Mouse (Mus musculus): ENCODE results near the gene Shf. TPM values are rescaled to one million over a fixed set of nuclear protein-coding genes. Genes with fewer than 3 reads are reported as not detected.
"Not testable (repeated sequence)": the region's sequence is repeated elsewhere in the genome, so short reads cannot be mapped to it uniquely, and the experiment has no call there.

Gene Shf
- polyA plus RNA-seq, 1 experiment from 2014 or later: 17.5 TPM

DNA sequence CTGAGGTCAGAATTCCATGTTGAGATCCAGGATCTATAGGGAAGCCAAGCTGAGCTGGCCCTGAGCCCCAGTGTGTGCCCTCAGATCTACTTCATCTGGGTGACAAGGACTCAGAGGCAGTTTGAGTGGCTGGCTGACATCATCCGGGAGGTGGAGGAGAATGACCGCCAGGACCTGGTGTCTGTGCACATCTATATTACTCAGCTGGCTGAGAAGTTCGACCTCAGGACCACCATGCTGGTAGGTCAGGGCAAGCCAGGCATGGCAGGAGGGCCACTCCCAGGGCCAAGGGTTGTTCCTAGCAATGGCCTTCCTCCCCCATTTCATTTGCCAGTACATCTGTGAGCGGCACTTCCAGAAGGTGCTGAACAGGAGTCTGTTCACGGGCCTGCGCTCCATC lies 22.8 kb downstream of the Shf start:
- H3K4me1 ChIP-seq (ENCODE audit: control insufficient read depth, insufficient read depth, low read length): peaks cover 16% of the 10 kb centered on the region
- not testable (repeated sequence) for H3K4me3 ChIP-seq (ENCODE audit: low read depth, low read length); H3K27me3 ChIP-seq (ENCODE audit: control insufficient read depth, insufficient read depth, low read length); H3K36me3 ChIP-seq (ENCODE audit: control insufficient read depth, insufficient read depth, low read length); H3K9ac ChIP-seq (replicated peaks; ENCODE audit: low read depth, low read length); ATAC-seq (ENCODE audit: low read depth); H3K4me2 ChIP-seq (ENCODE audit: low read depth, low read length); H3K27ac ChIP-seq (ENCODE audit: low read depth, low read length); H3K9me3 ChIP-seq (ENCODE audit: control insufficient read depth, low read length)
- 87% methylated on average over 6 of the region's 6 CpGs for WGBS

DNA sequence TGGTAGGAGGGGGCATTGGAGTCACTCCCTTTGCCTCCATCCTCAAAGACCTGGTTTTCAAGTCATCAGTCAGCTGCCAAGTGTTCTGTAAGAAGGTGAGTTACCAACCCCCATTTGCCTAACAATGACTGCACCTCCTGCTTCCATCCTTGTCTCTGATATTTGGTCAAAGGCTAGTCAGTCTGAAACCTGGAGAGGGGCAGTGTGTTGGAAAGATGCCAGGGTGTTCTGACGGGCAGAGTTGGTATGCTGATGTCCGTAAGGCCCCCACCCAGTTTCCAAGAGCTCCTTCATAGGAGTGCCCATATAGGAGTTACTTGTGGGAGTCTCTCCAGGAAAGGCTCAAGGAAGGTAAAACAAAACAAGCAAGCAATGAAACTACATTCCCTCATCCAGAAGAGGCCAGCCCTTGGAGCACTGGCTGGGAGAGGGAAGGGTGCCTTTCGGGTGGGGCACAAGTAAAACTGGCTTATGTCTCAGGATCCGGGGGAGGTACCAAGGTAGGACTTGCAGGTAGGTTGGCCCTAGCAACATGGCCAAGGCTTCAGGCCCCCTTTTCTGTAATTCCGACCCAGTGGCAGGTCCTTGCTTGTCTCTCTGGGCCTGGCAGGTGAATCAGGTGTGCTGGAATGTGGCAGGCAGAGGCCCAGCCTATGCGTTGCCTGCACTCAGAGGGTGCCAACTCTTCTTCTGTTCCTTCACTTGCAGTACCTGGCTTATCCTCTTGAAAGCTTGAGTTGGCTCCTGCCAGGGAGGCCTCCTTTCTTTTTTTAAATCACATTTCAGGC lies 23.7 kb downstream of the Shf start:
- no peaks in the 10 kb centered on the region for H3K27me3 ChIP-seq (ENCODE audit: control insufficient read depth, insufficient read depth, low read length)
- no peaks in the 10 kb centered on the region for H3K36me3 ChIP-seq (ENCODE audit: control insufficient read depth, insufficient read depth, low read length)
- H3K27ac ChIP-seq (ENCODE audit: low read depth, low read length): no peak overlapping the region
- no peak overlapping the region for H3K4me2 ChIP-seq (ENCODE audit: low read depth, low read length)
- H3K4me3 ChIP-seq (ENCODE audit: low read depth, low read length): no peak overlapping the region
- no peaks in the 10 kb centered on the region for H3K9me3 ChIP-seq (ENCODE audit: control insufficient read depth, low read length)
- H3K9ac ChIP-seq (replicated peaks; ENCODE audit: low read depth, low read length): no peak overlapping the region
- WGBS: 85% methylated on average over 6 of the region's 6 CpGs
- no peak for ATAC-seq (ENCODE audit: low read depth)
- peaks cover 12% of the 10 kb centered on the region for H3K4me1 ChIP-seq (ENCODE audit: control insufficient read depth, insufficient read depth, low read length)

DNA sequence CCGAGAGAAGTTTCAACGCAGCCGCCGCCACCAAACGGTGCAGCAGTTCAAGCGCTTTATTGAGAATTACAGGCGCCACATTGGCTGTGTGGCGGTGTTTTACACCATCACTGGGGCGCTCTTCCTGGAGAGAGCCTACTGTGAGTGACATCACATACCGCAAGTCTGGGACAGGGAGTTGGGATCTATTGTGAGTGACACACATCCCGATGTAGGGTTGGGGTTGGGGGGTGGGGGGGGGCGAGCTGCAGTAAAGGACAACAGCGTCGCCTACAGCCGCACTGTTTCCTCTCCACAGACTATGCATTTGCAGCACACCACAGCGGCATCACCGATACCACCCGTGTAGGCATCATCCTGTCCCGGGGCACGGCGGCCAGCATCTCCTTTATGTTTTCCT lies 31.7 kb downstream of the Shf start:
- peak overlapping the region; percentile 16; the same call in 1 of the 2 replicates for H3K4me2 ChIP-seq (ENCODE audit: low read depth, low read length)
- WGBS: 60% methylated on average over 21 of the region's 21 CpGs
- H3K36me3 ChIP-seq (ENCODE audit: control insufficient read depth, insufficient read depth, low read length): no peaks in the 10 kb centered on the region
- peak; percentile 28; the same call in 1 of the 2 replicates for ATAC-seq (ENCODE audit: low read depth)
- H3K27me3 ChIP-seq (ENCODE audit: control insufficient read depth, insufficient read depth, low read length): no peaks in the 10 kb centered on the region
- H3K4me1 ChIP-seq (ENCODE audit: control insufficient read depth, insufficient read depth, low read length): no peaks in the 10 kb centered on the region
- H3K9ac ChIP-seq (replicated peaks; ENCODE audit: low read depth, low read length): no peak overlapping the region
- H3K27ac ChIP-seq (ENCODE audit: low read depth, low read length): no peak overlapping the region
- H3K4me3 ChIP-seq (ENCODE audit: low read depth, low read length): 0 out of 2 replicates have a peak overlapping the region, but pooled peaks have one; percentile 3
- no peaks in the 10 kb centered on the region for H3K9me3 ChIP-seq (ENCODE audit: control insufficient read depth, low read length)

DNA sequence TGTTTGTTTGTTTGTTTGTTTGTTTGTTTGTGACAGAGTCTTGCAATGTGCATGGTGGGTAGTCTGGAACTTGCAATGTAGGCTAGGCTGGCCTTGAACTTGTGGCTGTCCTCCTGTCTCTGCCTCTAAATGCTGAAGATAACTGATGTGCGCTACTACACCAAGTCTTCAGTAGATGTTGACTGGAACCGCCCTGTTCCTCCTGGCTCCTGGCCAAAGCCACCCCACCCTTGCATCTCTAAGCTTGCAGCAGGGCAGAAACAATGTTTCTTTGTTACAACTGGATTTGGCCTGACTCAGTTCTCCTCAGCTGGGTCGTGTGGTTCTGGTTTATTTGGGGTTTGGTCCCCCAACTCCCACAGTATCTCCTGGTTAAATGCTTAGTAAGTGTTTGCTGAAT lies 34.8 kb downstream of the Shf start:
- no peak overlapping the region for H3K4me3 ChIP-seq (ENCODE audit: low read depth, low read length)
- no peak for ATAC-seq (ENCODE audit: low read depth)
- no peaks in the 10 kb centered on the region for H3K9me3 ChIP-seq (ENCODE audit: control insufficient read depth, low read length)
- H3K4me2 ChIP-seq (ENCODE audit: low read depth, low read length): no peak overlapping the region
- no peaks in the 10 kb centered on the region for H3K27me3 ChIP-seq (ENCODE audit: control insufficient read depth, insufficient read depth, low read length)
- H3K36me3 ChIP-seq (ENCODE audit: control insufficient read depth, insufficient read depth, low read length): no peaks in the 10 kb centered on the region
- H3K9ac ChIP-seq (replicated peaks; ENCODE audit: low read depth, low read length): no peak overlapping the region
- no peaks in the 10 kb centered on the region for H3K4me1 ChIP-seq (ENCODE audit: control insufficient read depth, insufficient read depth, low read length)
- H3K27ac ChIP-seq (ENCODE audit: low read depth, low read length): no peak overlapping the region
- WGBS: 60% methylated on average over 3 of the region's 3 CpGs

DNA sequence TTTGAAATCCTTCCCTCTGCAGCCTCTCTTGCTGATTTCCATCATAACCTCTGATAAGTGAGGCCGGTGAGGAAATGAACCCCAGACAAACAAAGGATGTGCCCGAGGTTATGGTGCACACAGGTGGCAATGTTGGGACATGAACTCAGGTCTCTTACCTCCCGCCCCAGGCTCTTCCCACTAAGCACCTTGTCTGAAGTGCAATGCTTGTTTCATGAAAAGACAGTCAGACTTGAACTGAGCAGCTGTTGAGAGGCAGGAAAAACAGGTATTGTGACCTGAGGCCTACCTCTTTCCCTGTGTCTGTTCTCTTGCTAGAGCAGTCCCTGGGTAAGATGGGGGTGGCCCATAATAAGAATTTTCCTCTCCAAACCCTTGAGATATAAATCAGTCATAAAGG lies 36.7 kb downstream of the Shf start:
- Histone ChIP-seq H3K4me2 (ENCODE audit: low read depth, low read length) (no peak overlapping the region), H3K36me3 (ENCODE audit: control insufficient read depth, insufficient read depth, low read length) (no peaks in the 10 kb centered on the region), H3K4me1 (ENCODE audit: control insufficient read depth, insufficient read depth, low read length) (no peaks in the 10 kb centered on the region), H3K27me3 (ENCODE audit: control insufficient read depth, insufficient read depth, low read length) (no peaks in the 10 kb centered on the region), H3K9me3 (ENCODE audit: control insufficient read depth, low read length) (no peaks in the 10 kb centered on the region), H3K4me3 (ENCODE audit: low read depth, low read length) (no peak overlapping the region), H3K27ac (ENCODE audit: low read depth, low read length) (no peak overlapping the region), H3K9ac (replicated peaks; ENCODE audit: low read depth, low read length) (no peak overlapping the region)
- no peak for ATAC-seq (ENCODE audit: low read depth)
- WGBS: 91% methylated on average over 3 of the region's 3 CpGs

DNA sequence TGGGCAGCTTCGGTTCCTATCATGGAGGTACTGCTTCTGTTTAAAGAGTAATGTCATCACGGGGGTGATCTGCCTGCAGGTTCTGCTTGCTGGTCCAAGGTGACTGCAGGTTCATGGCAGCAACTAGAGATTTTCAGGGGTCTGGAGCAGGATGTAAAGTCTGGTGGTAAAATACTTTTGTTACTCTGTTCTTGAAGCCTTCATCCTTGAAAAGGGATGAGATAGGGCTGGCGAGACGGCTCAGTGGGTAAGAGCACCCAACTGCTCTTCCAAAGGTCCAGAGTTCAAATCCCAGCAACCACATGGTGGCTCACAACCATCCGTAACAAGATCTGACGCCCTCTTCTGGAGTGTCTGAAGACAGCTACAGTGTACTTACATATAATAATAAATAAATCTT lies 38.6 kb downstream of the Shf start:
- H3K36me3 ChIP-seq (ENCODE audit: control insufficient read depth, insufficient read depth, low read length); H3K27ac ChIP-seq (ENCODE audit: low read depth, low read length); H3K9ac ChIP-seq (replicated peaks; ENCODE audit: low read depth, low read length); ATAC-seq (ENCODE audit: low read depth); H3K4me1 ChIP-seq (ENCODE audit: control insufficient read depth, insufficient read depth, low read length); H3K4me3 ChIP-seq (ENCODE audit: low read depth, low read length); H3K9me3 ChIP-seq (ENCODE audit: control insufficient read depth, low read length); H3K27me3 ChIP-seq (ENCODE audit: control insufficient read depth, insufficient read depth, low read length); H3K4me2 ChIP-seq (ENCODE audit: low read depth, low read length): not testable (repeated sequence)
- WGBS: 81% methylated on average over 5 of the region's 6 CpGs

DNA sequence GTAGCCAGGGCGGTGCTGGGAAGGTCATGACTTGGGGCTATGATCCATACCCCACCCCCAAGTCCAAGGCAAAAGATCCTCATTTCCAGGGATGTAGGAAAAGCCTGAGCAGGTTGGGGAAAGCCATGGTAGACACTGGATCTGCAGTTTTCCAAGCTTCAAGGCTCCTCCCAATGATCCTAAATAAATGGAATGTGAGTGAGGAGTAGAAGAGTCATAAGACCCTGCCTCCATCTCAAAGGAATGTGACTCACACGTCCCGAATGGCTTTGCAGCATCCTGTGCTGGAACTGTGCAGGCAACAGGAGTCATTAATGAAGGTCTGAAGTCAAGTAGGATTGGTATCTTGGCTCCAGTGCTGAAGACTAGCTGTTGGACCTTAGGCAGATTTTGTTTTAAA lies 41.0 kb downstream of the Shf start:
- Histone ChIP-seq H3K4me3 (ENCODE audit: low read depth, low read length) (no peak overlapping the region), H3K9ac (replicated peaks; ENCODE audit: low read depth, low read length) (no peak overlapping the region), H3K27ac (ENCODE audit: low read depth, low read length) (no peak overlapping the region), H3K9me3 (ENCODE audit: control insufficient read depth, low read length) (no peaks in the 10 kb centered on the region), H3K4me2 (ENCODE audit: low read depth, low read length) (no peak overlapping the region), H3K36me3 (ENCODE audit: control insufficient read depth, insufficient read depth, low read length) (no peaks in the 10 kb centered on the region), H3K27me3 (ENCODE audit: control insufficient read depth, insufficient read depth, low read length) (no peaks in the 10 kb centered on the region), H3K4me1 (ENCODE audit: control insufficient read depth, insufficient read depth, low read length) (no peaks in the 10 kb centered on the region)
- no peak for ATAC-seq (ENCODE audit: low read depth)
- WGBS: 67% methylated on average over 3 of the region's 3 CpGs

DNA sequence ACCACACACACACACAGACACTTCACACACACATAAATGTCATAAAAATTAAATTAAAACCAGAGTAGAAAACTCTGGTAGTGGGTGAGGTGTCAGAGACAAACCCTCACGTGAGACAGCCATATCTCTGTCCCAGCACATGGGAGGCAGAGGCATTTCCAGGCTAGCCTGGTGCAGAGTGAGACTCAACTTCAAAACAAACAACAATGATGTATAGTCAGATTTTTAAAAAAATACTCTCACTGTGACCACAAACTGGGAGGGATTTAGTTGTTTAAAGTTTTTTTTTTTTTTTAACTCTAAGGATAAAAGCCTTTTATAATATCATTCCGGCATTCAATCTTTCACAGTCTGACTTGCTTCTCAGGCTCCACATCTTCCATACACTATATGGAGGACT lies 43.6 kb downstream of the Shf start:
- Histone ChIP-seq H3K36me3 (ENCODE audit: control insufficient read depth, insufficient read depth, low read length) (no peaks in the 10 kb centered on the region), H3K4me3 (ENCODE audit: low read depth, low read length) (no peak overlapping the region), H3K27me3 (ENCODE audit: control insufficient read depth, insufficient read depth, low read length) (no peaks in the 10 kb centered on the region), H3K27ac (ENCODE audit: low read depth, low read length) (no peak overlapping the region), H3K4me1 (ENCODE audit: control insufficient read depth, insufficient read depth, low read length) (no peaks in the 10 kb centered on the region), H3K4me2 (ENCODE audit: low read depth, low read length) (no peak overlapping the region), H3K9ac (replicated peaks; ENCODE audit: low read depth, low read length) (no peak overlapping the region), H3K9me3 (ENCODE audit: control insufficient read depth, low read length) (no peaks in the 10 kb centered on the region)
- WGBS: 74% methylated on average over 2 of the region's 2 CpGs
- ATAC-seq (ENCODE audit: low read depth): no peak

DNA sequence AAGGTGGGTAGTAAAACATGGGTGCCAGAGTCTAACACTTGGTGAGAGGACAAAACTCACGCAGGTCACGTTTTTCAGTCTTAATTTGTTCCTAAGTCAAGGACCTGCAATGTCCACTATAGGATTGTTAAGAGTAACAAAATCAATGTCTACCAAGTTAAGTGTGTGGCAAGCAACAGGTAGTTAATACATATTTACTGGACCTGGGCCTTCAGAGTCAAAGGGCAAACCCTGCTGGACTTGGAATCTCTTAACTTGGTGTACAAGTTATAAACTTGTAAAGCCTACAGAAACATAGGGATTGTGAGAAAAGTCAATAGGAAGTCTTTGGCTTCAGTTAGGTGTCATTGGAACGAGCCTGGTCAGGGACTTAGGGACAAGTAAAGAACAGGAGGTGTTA lies 44.4 kb downstream of the Shf start:
- 88% methylated on average over 3 of the region's 3 CpGs for WGBS
- H3K36me3 ChIP-seq (ENCODE audit: control insufficient read depth, insufficient read depth, low read length): no peaks in the 10 kb centered on the region
- no peaks in the 10 kb centered on the region for H3K4me1 ChIP-seq (ENCODE audit: control insufficient read depth, insufficient read depth, low read length)
- H3K4me2 ChIP-seq (ENCODE audit: low read depth, low read length): no peak overlapping the region
- H3K4me3 ChIP-seq (ENCODE audit: low read depth, low read length): no peak overlapping the region
- H3K9ac ChIP-seq (replicated peaks; ENCODE audit: low read depth, low read length): no peak overlapping the region
- ATAC-seq (ENCODE audit: low read depth): no peak
- H3K27me3 ChIP-seq (ENCODE audit: control insufficient read depth, insufficient read depth, low read length): no peaks in the 10 kb centered on the region
- no peak overlapping the region for H3K27ac ChIP-seq (ENCODE audit: low read depth, low read length)
- no peaks in the 10 kb centered on the region for H3K9me3 ChIP-seq (ENCODE audit: control insufficient read depth, low read length)

Measured in neural tube, embryonic 14.5 days (tissue).